Mouse (Mus musculus) megakaryocyte, embryonic 14.5 days (primary cell): ENCODE results near the gene Gm20489. TPM values are rescaled to one million over a fixed set of nuclear protein-coding genes. Genes with fewer than 3 reads are reported as not detected.

Experiments
- H3K27me3 ChIP-seq: replicated peaks from 2 replicates; pipeline ENCODE3; 2012; ENCODE audit warnings: inconsistent platforms
- H3K36me3 ChIP-seq: replicated peaks from 2 replicates; pipeline ENCODE3; 2012; ENCODE audit warnings: low read length, inconsistent platforms, mixed read lengths
- H3K4me1 ChIP-seq: 2 replicates; pipeline ENCODE4 v1.6.1; 2012; ENCODE audit warnings: inconsistent platforms
- H3K4me3 ChIP-seq: replicated peaks from 2 replicates; pipeline ENCODE3; 2012; ENCODE audit warnings: moderate library complexity, mild to moderate bottlenecking, inconsistent platforms
- H3K9me3 ChIP-seq: 2 replicates; pipeline ENCODE4 v1.6.1; 2012; ENCODE audit warnings: inconsistent platforms
- FLI1 ChIP-seq: IDR thresholded peaks from 2 replicates; pipeline ENCODE4 v1.6.1; 2012; ENCODE audit warnings: low read length, inconsistent platforms, mixed read lengths
- GATA1 ChIP-seq: IDR thresholded peaks from 3 replicates; pipeline ENCODE4 v1.6.1; 2012; ENCODE audit warnings: mixed read lengths, low read length, inconsistent platforms, borderline replicate concordance
- polyA plus RNA-seq: library from polyadenylated mRNA; stranded (reverse); fragments of >175 nt; gene quantifications from 2 replicates; pipeline ENCODE4 v1.2.3, GENCODE M21; 2012; ENCODE audit warnings: low replicate concordance; ENCODE audit not compliant: insufficient read depth

Gm20489 gene
- 0.11 TPM in 1 of 2 replicates, not detected in the other for polyA plus RNA-seq

DNA sequence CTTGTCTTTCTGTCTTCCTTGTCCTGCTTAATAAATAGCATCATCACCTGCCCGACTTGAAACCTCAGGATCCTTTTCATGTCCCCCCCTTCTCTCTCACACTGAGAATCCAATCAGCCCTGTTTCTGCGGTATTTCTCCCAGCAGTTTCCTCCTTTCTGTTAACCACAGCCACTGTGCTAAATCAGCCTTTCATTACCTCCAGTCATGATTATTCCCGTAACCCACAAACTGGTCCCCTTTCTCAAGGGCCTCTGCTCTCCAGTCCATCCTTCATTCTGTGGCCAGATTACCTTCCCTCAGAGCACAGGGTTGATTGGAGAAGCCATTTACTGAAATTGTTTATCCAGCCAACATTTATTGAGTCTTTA is at the start of gene Gm20489:
TSS of gene Gm20489 (minus strand) at position 269 of the 370 bp plus-strand sequence.
- Histone ChIP-seq H3K27me3 (peaks cover 35% of the 10 kb centered on the region), H3K36me3 (peaks cover 18% of the 10 kb centered on the region), H3K4me3 (peak within 1 kb of the TSS; percentile 88), H3K4me1 (peaks cover 40% of the 10 kb centered on the region), H3K9me3 (no peaks in the 10 kb centered on the region)
- TF ChIP-seq GATA1 = no peak
- no peak for TF ChIP-seq FLI1

DNA sequence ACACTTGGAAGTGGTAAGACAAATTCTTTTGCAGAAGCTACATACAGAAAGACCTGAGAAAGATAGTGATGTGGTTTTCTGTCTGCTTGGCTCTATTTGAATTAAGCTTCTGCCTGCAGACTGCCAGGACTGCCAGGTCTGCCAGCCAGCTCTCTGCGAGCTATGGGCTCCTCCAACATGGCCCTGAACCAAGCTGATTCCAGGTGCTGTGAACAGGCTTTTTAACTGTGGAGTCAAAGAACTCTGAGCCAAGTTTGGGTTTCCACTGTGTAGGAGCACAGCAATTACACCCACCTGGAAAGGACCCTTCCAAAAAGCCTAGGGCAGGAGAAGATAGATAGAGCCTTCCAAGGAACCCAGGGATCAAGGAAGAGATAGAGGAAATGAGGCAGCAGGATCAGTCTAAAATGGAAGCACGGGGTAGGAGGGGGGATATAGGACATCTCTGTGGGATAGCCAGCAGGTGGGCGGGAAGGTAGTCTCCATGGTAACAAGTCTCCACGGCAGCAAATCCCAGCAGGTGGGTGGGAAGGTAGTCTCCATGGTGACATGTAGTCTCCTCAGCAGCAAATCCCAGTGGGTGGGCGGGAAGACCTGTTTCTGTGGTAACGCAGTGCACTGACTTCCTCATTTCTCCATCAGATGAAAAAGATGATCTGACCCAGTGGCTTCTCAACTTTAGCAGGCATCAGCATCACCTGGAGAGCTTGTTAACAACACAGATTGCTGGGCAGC is 45.0 kb upstream of the Gm20489 start:
- Histone ChIP-seq H3K27me3 (peaks cover 85% of the 10 kb centered on the region), H3K4me1 (peaks cover 24% of the 10 kb centered on the region)
- TF ChIP-seq GATA1 = no peak
- TF ChIP-seq FLI1 = no peak

DNA sequence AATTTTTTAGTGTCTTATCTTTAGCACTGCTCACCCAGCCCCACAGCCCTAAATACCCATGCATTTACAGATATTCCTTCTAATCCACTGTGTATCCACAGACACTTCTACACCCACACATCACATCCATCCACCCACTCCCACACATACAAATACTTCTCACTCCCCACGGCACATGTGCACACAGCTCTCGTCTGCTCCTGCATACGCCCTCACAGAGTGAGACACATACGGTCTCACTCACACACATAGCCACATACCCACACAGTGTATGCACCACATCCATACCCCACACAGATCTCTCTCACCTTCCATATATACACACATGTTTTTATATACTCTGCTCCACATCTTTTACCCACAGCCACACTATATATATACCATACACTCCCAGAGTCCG is 40.5 kb upstream of the Gm20489 start:
- peaks cover 6% of the 10 kb centered on the region; the same call in 1 of the 2 replicates for H3K4me1 ChIP-seq
- H3K27me3 ChIP-seq = peaks cover 86% of the 10 kb centered on the region
- no peaks in the 10 kb centered on the region for H3K36me3 ChIP-seq
- TF ChIP-seq FLI1 (no peak), GATA1 (no peak)
- H3K4me3 ChIP-seq = no peak overlapping the region
- H3K9me3 ChIP-seq = no peaks in the 10 kb centered on the region

More for the DNA sequence above, 45.0 kb upstream of the Gm20489 start:
- Histone ChIP-seq H3K4me3 (no peak overlapping the region), H3K9me3 (no peaks in the 10 kb centered on the region), H3K36me3 (no peaks in the 10 kb centered on the region)

DNA sequence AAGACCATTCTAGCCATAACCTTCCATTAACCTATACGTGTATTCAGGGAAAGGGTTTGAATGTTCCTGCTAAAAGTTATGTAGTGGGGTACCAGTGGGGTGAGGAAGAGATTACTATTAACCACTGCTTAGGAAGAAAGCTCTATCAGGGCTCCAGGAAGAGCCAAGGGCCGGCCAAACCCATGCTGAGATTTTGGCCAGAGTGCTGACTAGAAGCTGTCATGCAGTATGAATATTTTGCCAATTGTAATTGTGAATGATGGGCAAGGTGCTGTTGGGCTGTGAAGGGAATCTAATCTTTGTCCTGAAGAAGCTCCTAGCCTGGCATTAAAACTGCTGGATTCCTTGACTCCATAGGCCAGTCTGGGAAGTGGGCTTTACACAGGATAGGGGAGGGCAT is 35.8 kb upstream of the Gm20489 start:
- no peak overlapping the region for H3K4me3 ChIP-seq
- H3K4me1 ChIP-seq = no peaks in the 10 kb centered on the region
- TF ChIP-seq FLI1 = no peak
- no peak for TF ChIP-seq GATA1
- H3K9me3 ChIP-seq = no peaks in the 10 kb centered on the region
- no peaks in the 10 kb centered on the region for H3K36me3 ChIP-seq
- peaks cover 87% of the 10 kb centered on the region for H3K27me3 ChIP-seq

DNA sequence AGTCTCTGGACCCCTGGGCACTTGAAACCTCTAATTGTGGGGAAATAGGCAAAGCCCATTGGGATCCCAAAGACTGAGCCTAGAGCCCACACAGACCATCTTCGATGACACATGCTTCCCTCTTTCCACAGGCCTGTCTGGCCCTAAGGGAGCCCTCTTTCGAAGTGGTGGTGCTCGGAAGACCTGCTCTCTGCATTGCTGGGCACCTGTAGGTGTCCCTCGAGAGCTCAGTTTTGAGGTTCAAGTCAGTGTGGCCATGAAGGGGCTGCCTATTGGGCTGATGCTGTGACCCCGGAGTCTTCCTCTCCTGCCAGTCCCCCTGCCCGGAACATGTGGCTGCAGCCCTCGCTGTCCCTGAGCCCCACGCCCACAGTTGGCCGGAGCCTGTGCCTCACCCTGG is 32.8 kb upstream of the Gm20489 start:
- Histone ChIP-seq H3K36me3 (peaks cover 16% of the 10 kb centered on the region), H3K4me3 (no peak overlapping the region), H3K4me1 (no peaks in the 10 kb centered on the region), H3K27me3 (peaks cover 76% of the 10 kb centered on the region), H3K9me3 (no peaks in the 10 kb centered on the region)
- no peak for TF ChIP-seq GATA1
- no peak for TF ChIP-seq FLI1

DNA sequence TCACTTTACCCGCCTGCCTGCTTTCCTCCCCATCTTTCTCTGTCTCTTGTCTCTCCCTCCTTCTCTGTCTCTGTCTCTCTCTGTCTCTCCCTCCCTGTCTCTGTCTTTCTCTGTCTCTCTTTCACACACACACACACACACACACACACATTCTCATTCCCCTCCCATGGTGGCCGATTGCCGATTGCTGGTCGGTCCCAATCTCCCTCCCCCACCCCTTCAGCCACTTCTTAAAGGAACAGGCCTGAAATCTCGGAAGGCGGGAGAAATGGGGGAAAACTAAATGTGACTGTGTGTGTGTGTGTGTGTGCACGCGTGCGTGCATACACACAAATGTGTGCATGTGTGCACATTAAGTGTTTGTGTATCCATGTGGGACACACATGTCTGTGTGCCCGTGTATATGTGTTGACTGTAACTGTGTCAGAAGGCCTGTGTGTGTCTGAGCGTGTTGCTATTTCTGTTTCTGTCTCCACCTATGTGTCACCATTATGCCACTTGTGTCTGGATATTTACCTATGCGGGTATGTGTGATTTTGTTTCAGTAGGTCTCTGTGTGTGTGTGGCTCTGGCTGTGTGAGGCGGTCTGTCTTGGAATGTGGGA is 31.7 kb upstream of the Gm20489 start:
- H3K36me3 ChIP-seq = peaks cover 28% of the 10 kb centered on the region
- no peaks in the 10 kb centered on the region for H3K4me1 ChIP-seq
- peaks cover 68% of the 10 kb centered on the region for H3K27me3 ChIP-seq
- no peak for TF ChIP-seq GATA1
- no peak overlapping the region for H3K4me3 ChIP-seq
- H3K9me3 ChIP-seq = no peaks in the 10 kb centered on the region

DNA sequence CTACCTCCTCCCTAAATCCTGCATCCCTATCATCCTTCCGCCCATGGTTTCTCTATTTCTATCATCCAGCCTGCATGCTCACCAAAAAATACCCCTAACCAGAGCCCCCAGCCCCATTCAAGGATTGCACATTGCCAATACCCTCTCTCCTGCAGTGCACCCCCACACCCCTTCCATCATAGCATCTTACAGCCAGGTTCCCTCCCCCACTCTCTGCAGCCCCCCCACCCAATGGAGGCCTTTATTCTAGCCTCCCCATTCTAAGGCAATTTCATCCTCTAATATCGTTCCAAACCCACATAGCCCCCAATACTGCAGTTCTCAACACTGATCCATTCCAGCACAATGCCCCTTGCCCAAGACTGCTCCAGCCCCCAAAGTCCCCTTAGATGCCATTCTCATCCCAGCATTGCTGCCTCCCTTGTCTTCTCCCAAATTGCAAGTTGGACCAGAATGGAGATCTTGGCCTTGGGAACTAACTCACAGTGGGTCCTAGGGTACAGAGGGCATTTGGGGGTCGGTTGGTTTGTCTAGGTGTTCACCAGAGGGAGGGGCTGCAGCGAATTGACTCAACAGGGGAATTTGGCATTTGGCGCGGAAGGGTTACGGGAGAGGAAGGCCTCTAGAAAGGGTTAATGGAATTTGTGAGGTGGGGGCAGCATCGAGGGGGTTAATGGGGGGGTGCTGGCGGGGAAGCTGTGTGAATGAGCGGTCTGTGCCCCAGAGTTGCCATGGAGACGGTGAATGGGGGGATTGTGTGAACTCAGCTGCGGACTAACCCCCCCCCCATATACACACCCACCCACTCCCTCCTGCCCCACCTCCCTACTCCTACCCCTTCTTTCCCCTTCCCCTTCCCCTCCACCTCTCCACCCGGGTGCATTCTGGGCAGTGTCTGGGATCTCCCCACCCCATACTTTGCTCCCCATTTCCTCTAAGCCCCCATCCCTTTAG is 30.9 kb upstream of the Gm20489 start:
- H3K9me3 ChIP-seq = no peaks in the 10 kb centered on the region
- H3K27me3 ChIP-seq = peaks cover 62% of the 10 kb centered on the region

DNA sequence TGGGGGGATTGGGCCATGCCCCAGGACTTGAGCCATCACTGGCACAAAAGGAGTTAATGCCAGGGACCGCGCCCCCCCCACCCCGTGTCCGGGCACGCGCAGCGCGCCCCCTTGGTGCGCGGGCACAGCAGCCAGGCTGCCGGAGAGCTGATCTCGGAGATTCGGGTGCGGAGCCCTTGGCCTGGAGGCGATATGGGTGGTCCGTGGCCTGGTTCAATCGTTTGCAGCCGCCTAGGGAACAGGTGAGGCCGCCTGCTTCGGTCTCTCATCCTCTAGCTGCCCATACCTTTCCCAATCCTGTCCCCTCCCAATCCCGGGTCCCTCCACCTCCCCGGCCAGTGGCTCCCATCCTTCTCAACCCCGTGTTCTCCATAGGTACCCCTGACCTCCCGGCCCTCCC is 30.2 kb upstream of the Gm20489 start, which contains the start of gene Nlgn3:
TSS of gene Nlgn3 (plus strand) at position 114 of the 400 bp plus-strand sequence.
- TF ChIP-seq FLI1 (no peak), GATA1 (no peak)
- H3K9me3 ChIP-seq = no peaks in the 10 kb centered on the region
- no peaks in the 10 kb centered on the region for H3K4me1 ChIP-seq
- H3K4me3 ChIP-seq = no peak within 1 kb of the TSS
- H3K36me3 ChIP-seq = peaks cover 42% of the 10 kb centered on the region
- peaks cover 58% of the 10 kb centered on the region for H3K27me3 ChIP-seq

More for the DNA sequence above, 30.9 kb upstream of the Gm20489 start:
- H3K4me1 ChIP-seq = no peaks in the 10 kb centered on the region
- no peak for TF ChIP-seq FLI1
- no peak for TF ChIP-seq GATA1
- peaks cover 35% of the 10 kb centered on the region for H3K36me3 ChIP-seq
- no peak overlapping the region for H3K4me3 ChIP-seq

DNA sequence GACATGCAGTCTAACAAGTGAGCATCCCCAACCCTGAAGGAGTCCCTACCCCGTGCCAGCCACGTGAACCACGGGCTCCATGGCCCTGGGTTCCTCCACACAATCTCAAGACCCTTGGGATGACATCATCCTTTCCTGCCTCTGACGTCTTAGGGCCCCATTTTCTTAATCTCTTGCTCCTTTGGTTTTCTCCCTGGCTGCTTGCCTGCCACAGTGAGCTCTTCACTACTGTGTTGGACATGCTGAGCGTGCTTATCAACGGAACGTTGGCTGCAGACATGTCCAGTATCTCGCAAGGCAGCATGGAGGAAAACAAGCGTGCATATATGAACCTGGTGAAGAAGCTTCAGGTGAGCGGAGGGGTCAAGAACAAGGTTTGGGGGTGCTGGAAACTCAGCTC is 21.3 kb upstream of the Gm20489 start:
- H3K27me3 ChIP-seq = peaks cover 43% of the 10 kb centered on the region
- peaks cover 12% of the 10 kb centered on the region for H3K4me1 ChIP-seq
- H3K36me3 ChIP-seq = peaks cover 99% of the 10 kb centered on the region
- TF ChIP-seq FLI1 (no peak), GATA1 (no peak)
- H3K4me3 ChIP-seq = no peak overlapping the region
- H3K9me3 ChIP-seq = no peaks in the 10 kb centered on the region

DNA sequence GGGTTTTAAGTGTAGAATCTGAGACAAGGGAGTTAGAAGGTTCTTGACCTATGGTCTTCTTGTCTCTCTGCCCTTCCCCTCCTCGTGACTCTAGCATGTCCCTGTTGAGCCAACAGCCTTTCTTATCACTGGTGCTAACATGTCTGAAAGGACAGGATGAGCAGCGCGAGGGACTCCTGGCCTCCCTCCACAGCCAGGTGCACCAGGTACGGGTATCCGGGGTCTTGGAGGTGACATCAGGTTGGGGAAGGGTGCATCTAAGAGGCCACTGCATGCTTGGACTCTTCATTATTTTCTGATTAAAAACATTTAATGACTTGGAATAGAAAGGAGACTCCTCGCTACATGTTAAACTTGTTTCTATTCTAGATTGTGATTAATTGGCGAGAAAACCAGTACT is 20.2 kb upstream of the Gm20489 start:
- peaks cover 99% of the 10 kb centered on the region for H3K36me3 ChIP-seq
- no peak overlapping the region for H3K4me3 ChIP-seq
- H3K27me3 ChIP-seq = peaks cover 45% of the 10 kb centered on the region
- peaks cover 12% of the 10 kb centered on the region for H3K4me1 ChIP-seq
- no peaks in the 10 kb centered on the region for H3K9me3 ChIP-seq
- TF ChIP-seq FLI1 = no peak
- no peak for TF ChIP-seq GATA1
